Mouse (Mus musculus): ENCODE data around the gene Gm1043. TPM values are rescaled to one million over a fixed set of nuclear protein-coding genes. Genes with fewer than 3 reads are reported as not detected.
A peak's percentile ranks its signal among the peaks of the same experiment; 100 is the strongest.

Gm1043 gene
- polyA plus RNA-seq, 1 experiment from 2014 or later, result not detected

GRCm38 (mm10) chr5:37243169-37243886, 158.2 kb downstream of the Gm1043 start:
- peaks cover 46% of the 10 kb centered on the region for H3K27me3 ChIP-seq
- DNase-seq (ENCODE audit: low read depth, low spot score) (peak; percentile 17), ATAC-seq (no peak)
- TF ChIP-seq CTCF (IDR thresholded peaks at IDR 0.05), result no peak
- in situ Hi-C loops (cut with MboI; ENCODE audit: low pct_unique_long_range_greater_than_20kb), result no loop called here
- ChIA-PET POLR2A (interaction anchor here (0.6 kb wide), 1 partner anchor 89 kb away, joined by 3 read pairs; no protein-coding TSS in a partner anchor), CTCF (interaction anchor here (1.2 kb wide), 1 partner anchor 10 kb away, joined by 3 read pairs; no protein-coding TSS in a partner anchor)

- peaks cover 46% of the 10 kb centered on the region for H3K27me3 ChIP-seq
- in situ Hi-C loops (cut with MboI; ENCODE audit: low pct_unique_long_range_greater_than_20kb), result no loop called here
- TF ChIP-seq CTCF (IDR thresholded peaks at IDR 0.05), result no peak
- ATAC-seq (no peak), DNase-seq (ENCODE audit: low read depth, low spot score) (no peak)
- ChIA-PET CTCF (interaction anchor here (1.2 kb wide), 1 partner anchor 9 kb away, joined by 3 read pairs; no protein-coding TSS in a partner anchor), POLR2A (interaction anchor here (0.6 kb wide), 1 partner anchor 90 kb away, joined by 3 read pairs; no protein-coding TSS in a partner anchor)
Observed at GRCm38 (mm10) chr5:37244161-37244560, 159.0 kb downstream of the Gm1043 start.

- peaks cover 46% of the 10 kb centered on the region for H3K27me3 ChIP-seq
- TF ChIP-seq CTCF (IDR thresholded peaks at IDR 0.05), result no peak
- ATAC-seq (no peak), DNase-seq (ENCODE audit: low read depth, low spot score) (no peak)
- ChIA-PET POLR2A (no interaction called here), CTCF (interaction anchor here (1.2 kb wide), 1 partner anchor 8 kb away, joined by 3 read pairs; no protein-coding TSS in a partner anchor)
- in situ Hi-C loops (cut with MboI; ENCODE audit: low pct_unique_long_range_greater_than_20kb), result no loop called here
Observed at GRCm38 (mm10) chr5:37244666-37245242, 159.6 kb downstream of the Gm1043 start.

GRCm38 (mm10) chr5:37245651-37246050, 160.5 kb downstream of the Gm1043 start:
- no peak for TF ChIP-seq CTCF (IDR thresholded peaks at IDR 0.05)
- DNase-seq (ENCODE audit: low read depth, low spot score) (no peak), ATAC-seq (no peak)
- peaks cover 46% of the 10 kb centered on the region for H3K27me3 ChIP-seq
- POLR2A ChIA-PET, result no interaction called here
- CTCF ChIA-PET, result no interaction called here
- in situ Hi-C loops (cut with MboI; ENCODE audit: low pct_unique_long_range_greater_than_20kb), result no loop called here

GRCm38 (mm10) chr5:37246138-37246910, 161.2 kb downstream of the Gm1043 start:
- ATAC-seq, result no peak
- H3K27me3 ChIP-seq, result peaks cover 46% of the 10 kb centered on the region
- in situ Hi-C loops (cut with MboI; ENCODE audit: low pct_unique_long_range_greater_than_20kb), result no loop called here
- CTCF ChIA-PET, result no interaction called here
- DNase-seq (ENCODE audit: low read depth, low spot score), result no peak
- TF ChIP-seq CTCF (IDR thresholded peaks at IDR 0.05), result no peak
- POLR2A ChIA-PET, result no interaction called here

GRCm38 (mm10) chr5:37247456-37247855, 162.3 kb downstream of the Gm1043 start:
- CTCF ChIA-PET, result no interaction called here
- DNase-seq (ENCODE audit: low read depth, low spot score) (no peak), ATAC-seq (no peak)
- in situ Hi-C loops (cut with MboI; ENCODE audit: low pct_unique_long_range_greater_than_20kb), result no loop called here
- POLR2A ChIA-PET, result no interaction called here
- no peak for TF ChIP-seq CTCF (IDR thresholded peaks at IDR 0.05)
- peaks cover 46% of the 10 kb centered on the region for H3K27me3 ChIP-seq

GRCm38 (mm10) chr5:37248870-37249269, 163.7 kb downstream of the Gm1043 start:
- DNase-seq (ENCODE audit: low read depth, low spot score) (no peak), ATAC-seq (no peak)
- TF ChIP-seq CTCF (IDR thresholded peaks at IDR 0.05), result no peak
- in situ Hi-C loops (cut with MboI; ENCODE audit: low pct_unique_long_range_greater_than_20kb), result no loop called here
- ChIA-PET CTCF (no interaction called here), POLR2A (no interaction called here)
- peaks cover 38% of the 10 kb centered on the region for H3K27me3 ChIP-seq

GRCm38 (mm10) chr5:37251596-37251995, 166.4 kb downstream of the Gm1043 start:
- CTCF ChIA-PET, result no interaction called here
- DNase-seq (ENCODE audit: low read depth, low spot score) (no peak), ATAC-seq (no peak)
- H3K27me3 ChIP-seq, result peaks cover 12% of the 10 kb centered on the region
- TF ChIP-seq CTCF (IDR thresholded peaks at IDR 0.05), result no peak
- POLR2A ChIA-PET, result no interaction called here
- in situ Hi-C loops (cut with MboI; ENCODE audit: low pct_unique_long_range_greater_than_20kb), result no loop called here

- POLR2A ChIA-PET, result no interaction called here
- in situ Hi-C loops (cut with MboI; ENCODE audit: low pct_unique_long_range_greater_than_20kb), result no loop called here
- H3K27me3 ChIP-seq, result peaks cover 8% of the 10 kb centered on the region
- CTCF ChIA-PET, result no interaction called here
- DNase-seq (ENCODE audit: low read depth, low spot score), result no peak
- TF ChIP-seq CTCF (IDR thresholded peaks at IDR 0.05), result no peak
- no peak for ATAC-seq
Observed at GRCm38 (mm10) chr5:37252101-37252804, 167.1 kb downstream of the Gm1043 start.

- in situ Hi-C loops (cut with MboI; ENCODE audit: low pct_unique_long_range_greater_than_20kb), result no loop called here
- no peak for ATAC-seq
- POLR2A ChIA-PET, result no interaction called here
- no peak for TF ChIP-seq CTCF (IDR thresholded peaks at IDR 0.05)
- no peaks in the 10 kb centered on the region for H3K27me3 ChIP-seq
- CTCF ChIA-PET, result no interaction called here
- no peak for DNase-seq (ENCODE audit: low read depth, low spot score)
Observed at GRCm38 (mm10) chr5:37254523-37254922, 169.4 kb downstream of the Gm1043 start.
